Mouse (Mus musculus): ENCODE measurements at regions not wholly inside any gene's neighbourhood (a gene's known extent, or its start where the extent isn't known, plus 50 kb on each side); places are given as distances from the start of the nearest gene placed in this dataset.

- TF ChIP-seq CTCF (conservative IDR thresholded peaks at IDR 0.05): no peak
- H3K4me3 ChIP-seq: no peak overlapping the region
- no peak for DNase-seq (ENCODE audit: low spot score in 2 of 2)
- H3K27ac ChIP-seq: no peak overlapping the region
Measured at GRCm38 (mm10) chr12:12668919-12669318, 272.8 kb downstream of the Mycn start.

DNA sequence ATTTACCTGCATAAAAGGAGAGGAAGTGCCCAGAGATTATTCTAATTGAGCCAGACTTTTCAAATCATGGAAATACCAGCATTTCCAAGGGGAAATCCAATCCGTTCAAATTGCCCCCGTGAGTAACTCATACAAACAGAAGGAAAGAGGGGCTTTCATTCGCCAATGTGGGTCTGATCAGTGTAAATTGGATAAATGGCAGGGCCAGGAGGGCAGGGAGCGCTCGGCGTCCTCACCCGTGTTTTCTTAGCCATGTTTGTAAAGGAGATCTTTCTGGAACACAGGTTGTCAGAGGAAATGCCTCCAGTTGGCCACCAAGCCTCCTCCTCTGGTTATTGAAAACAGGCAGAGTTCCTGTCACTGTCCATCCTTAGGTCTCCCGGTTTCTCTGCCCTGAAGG lies 286.1 kb downstream of the Mycn start:
- Histone ChIP-seq H3K27ac (no peak overlapping the region), H3K4me3 (no peak overlapping the region)
- TF ChIP-seq CTCF (conservative IDR thresholded peaks at IDR 0.05): no peak
- DNase-seq (ENCODE audit: low spot score in 2 of 2): no peak

- H3K4me3 ChIP-seq: no peak overlapping the region
- DNase-seq (ENCODE audit: low spot score in 2 of 2): no peak
- H3K27ac ChIP-seq: no peak overlapping the region
- no peak for TF ChIP-seq CTCF (conservative IDR thresholded peaks at IDR 0.05)
Measured at GRCm38 (mm10) chr12:12655184-12655583, 286.5 kb downstream of the Mycn start.

DNA sequence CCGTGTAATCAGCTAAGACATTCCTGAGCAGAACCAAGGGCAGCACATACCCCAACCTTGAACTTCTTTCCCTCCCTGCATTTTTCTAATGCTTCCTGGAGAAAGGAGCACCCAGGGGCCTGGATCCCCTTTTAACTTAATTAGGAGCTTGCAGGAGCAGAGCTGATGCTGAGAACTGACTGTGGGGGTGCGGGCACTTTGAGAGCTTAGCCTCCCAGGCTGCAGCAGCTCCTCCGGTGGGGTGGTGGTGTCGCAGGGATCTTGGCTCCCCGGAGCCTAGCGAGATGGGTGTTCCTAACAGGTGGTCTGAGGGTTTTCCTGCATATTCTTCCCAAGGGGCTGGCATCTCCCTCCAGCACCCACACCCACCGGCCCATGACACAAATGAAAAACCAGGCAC lies 289.4 kb downstream of the Mycn start:
- no peak for DNase-seq (ENCODE audit: low spot score in 2 of 2)
- H3K4me3 ChIP-seq: no peak overlapping the region

DNA sequence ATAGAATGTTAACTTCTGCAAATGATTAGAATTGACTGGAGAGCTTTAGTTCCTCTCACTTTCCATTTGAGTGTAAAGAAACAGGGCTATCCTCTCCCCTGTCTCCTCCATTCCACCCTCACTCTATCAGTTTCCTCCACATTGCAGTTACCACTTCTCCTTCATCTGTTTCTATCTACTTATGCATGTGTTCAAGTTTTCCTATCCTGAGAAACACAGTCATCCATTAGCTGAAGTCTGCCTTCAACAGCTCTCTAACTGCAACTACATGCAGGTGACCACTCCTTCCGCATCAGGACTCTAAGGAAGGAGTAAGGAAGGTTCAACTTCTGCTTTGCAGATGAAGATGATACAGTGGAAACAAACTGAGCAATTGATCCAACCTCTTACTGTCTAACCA lies 291.4 kb downstream of the Mycn start:
- Histone ChIP-seq H3K4me3 (no peak overlapping the region), H3K27ac (no peak overlapping the region)
- no peak for TF ChIP-seq CTCF (conservative IDR thresholded peaks at IDR 0.05)
- DNase-seq (ENCODE audit: low spot score in 2 of 2): no peak

More for the DNA sequence above, 289.4 kb downstream of the Mycn start:
- no peak for TF ChIP-seq CTCF (conservative IDR thresholded peaks at IDR 0.05)
- H3K27ac ChIP-seq: no peak overlapping the region

GRCm38 (mm10) chr12:12647467-12647866 lies 294.2 kb downstream of the Mycn start:
- no peak overlapping the region for H3K4me3 ChIP-seq
- no peak for TF ChIP-seq CTCF (conservative IDR thresholded peaks at IDR 0.05)
- no peak overlapping the region for H3K27ac ChIP-seq
- no peak for DNase-seq (ENCODE audit: low spot score in 2 of 2)

- H3K4me3 ChIP-seq: no peak overlapping the region
- no peak for DNase-seq (ENCODE audit: low spot score in 2 of 2)
- H3K27ac ChIP-seq: no peak overlapping the region
- TF ChIP-seq CTCF (conservative IDR thresholded peaks at IDR 0.05): no peak
Measured at GRCm38 (mm10) chr12:12645183-12645582, 296.5 kb downstream of the Mycn start.

GRCm38 (mm10) chr12:12643247-12643963 lies 298.3 kb downstream of the Mycn start:
- TF ChIP-seq CTCF (conservative IDR thresholded peaks at IDR 0.05): no peak
- Histone ChIP-seq H3K27ac (no peak overlapping the region), H3K4me3 (no peak overlapping the region)
- no peak for DNase-seq (ENCODE audit: low spot score in 2 of 2)

DNA sequence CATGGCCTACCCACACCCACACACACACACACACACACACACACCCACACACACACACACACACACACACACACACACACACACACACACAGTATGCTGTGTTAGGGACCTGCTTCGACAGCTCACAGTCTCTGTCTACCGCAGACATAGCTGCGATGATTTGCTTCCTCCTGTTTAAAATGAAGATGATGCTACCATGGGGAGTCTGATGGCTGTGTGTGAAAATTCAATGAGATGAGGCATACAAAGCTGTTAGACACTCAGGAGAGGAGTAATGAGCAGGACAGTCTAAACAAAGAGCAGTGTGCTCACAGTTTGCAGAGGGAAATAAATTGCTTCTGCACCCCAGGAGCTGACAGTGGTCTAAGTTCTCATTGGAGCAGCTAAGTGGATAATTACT lies 306.4 kb downstream of the Mycn start:
- no peak for TF ChIP-seq CTCF (conservative IDR thresholded peaks at IDR 0.05)
- no peak overlapping the region for H3K27ac ChIP-seq
- DNase-seq (ENCODE audit: low spot score in 2 of 2): no peak
- no peak overlapping the region for H3K4me3 ChIP-seq

- no peak for DNase-seq (ENCODE audit: low spot score in 2 of 2)
- H3K27ac ChIP-seq: no peak overlapping the region
- H3K4me3 ChIP-seq: no peak overlapping the region
- no peak for TF ChIP-seq CTCF (conservative IDR thresholded peaks at IDR 0.05)
Measured at GRCm38 (mm10) chr12:12627597-12627996, 314.1 kb downstream of the Mycn start.

DNA sequence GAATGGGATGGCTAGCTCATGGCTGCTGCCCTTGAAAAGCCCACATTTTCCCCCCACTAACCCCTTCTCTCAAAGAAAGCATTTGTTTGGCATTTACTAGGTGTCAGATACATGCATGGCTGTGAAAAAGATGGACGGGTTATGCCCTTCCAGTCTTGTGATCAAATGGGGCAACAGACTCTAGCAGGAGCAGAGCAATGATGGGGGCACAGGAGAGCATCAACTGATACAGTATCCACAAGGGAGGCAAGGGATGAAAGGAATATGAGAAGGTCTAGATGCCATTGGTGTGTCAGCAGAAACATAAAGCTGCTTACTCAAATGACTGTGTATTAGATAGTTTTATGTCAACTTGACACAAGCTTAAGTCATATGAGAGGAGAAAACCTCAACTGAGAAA lies 315.9 kb downstream of the Mycn start:
- no peak for TF ChIP-seq CTCF (conservative IDR thresholded peaks at IDR 0.05)
- Histone ChIP-seq H3K4me3 (no peak overlapping the region), H3K27ac (no peak overlapping the region)
- DNase-seq (ENCODE audit: low spot score in 2 of 2): no peak

DNA sequence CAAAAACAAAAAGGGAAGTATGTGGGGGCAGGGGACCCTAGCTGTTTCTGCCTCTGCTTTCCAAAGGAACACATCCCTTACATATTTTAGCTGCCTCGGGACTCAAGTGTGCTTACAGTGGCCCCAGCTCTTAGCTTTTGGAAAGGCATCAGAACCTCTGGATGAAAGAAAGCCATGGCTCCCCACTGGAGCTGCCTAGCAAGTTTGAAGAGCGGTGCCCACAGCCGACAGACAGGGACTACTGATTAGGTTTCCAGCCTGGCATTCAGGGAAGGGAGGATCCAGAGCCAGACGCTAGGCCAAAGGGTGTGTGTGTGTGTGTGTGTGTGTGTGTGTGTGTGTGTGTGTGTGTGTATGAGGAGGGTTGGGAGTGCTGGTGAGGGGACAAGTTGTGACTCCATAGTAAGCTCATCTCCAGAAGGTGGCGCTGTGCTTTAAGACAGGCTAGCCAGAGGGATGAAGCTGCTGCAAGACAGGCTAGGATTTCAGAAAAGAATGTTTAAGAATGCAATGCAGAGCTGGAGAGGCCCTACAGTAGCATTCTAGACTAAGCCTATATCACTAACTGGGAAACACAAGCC lies 318.9 kb downstream of the Mycn start:
- no peak overlapping the region for H3K4me3 ChIP-seq
- TF ChIP-seq CTCF (conservative IDR thresholded peaks at IDR 0.05): peak; percentile 71
- DNase-seq (ENCODE audit: low spot score in 2 of 2): peak; percentile 82 to 86
- H3K27ac ChIP-seq: no peak overlapping the region

- no peak for TF ChIP-seq CTCF (conservative IDR thresholded peaks at IDR 0.05)
- DNase-seq (ENCODE audit: low spot score in 2 of 2): no peak
- Histone ChIP-seq H3K4me3 (no peak overlapping the region), H3K27ac (no peak overlapping the region)
Measured at GRCm38 (mm10) chr12:12621506-12621905, 320.2 kb downstream of the Mycn start.

- no peak for DNase-seq (ENCODE audit: low spot score in 2 of 2)
- H3K27ac ChIP-seq: no peak overlapping the region
- H3K4me3 ChIP-seq: no peak overlapping the region
- TF ChIP-seq CTCF (conservative IDR thresholded peaks at IDR 0.05): no peak
Measured at GRCm38 (mm10) chr12:12620316-12620715, 321.4 kb downstream of the Mycn start.
